Mouse (Mus musculus) lung, adult 2 months (tissue): Measurements from ENCODE around the gene Elp5.

Source experiments
- CTCF ChIP-seq: fragments of 200-500 bp; IDR thresholded peaks from 2 replicates; pipeline ENCODE4 v1.5.1; 2011; ENCODE audit warnings: mild to moderate bottlenecking, low read length, control low read depth; ENCODE audit not compliant: insufficient read depth
- POLR2A ChIP-seq: fragments of 200-500 bp; IDR thresholded peaks from 2 replicates; pipeline ENCODE4 v1.6.1; 2011; ENCODE audit warnings: low read depth, mild to moderate bottlenecking, control low read depth, low read length, borderline replicate concordance; ENCODE audit errors: extremely low read depth

GRCm38 (mm10) chr11:70028401-70029129, 46.2 kb upstream of the Elp5 start:
- TF ChIP-seq POLR2A (no peak), CTCF (no peak)
